Mouse (Mus musculus): ENCODE measurements at regions not wholly inside any gene's neighbourhood (a gene's known extent, or its start where the extent isn't known, plus 50 kb on each side); places are given as distances from the start of the nearest gene placed in this dataset.

DNA sequence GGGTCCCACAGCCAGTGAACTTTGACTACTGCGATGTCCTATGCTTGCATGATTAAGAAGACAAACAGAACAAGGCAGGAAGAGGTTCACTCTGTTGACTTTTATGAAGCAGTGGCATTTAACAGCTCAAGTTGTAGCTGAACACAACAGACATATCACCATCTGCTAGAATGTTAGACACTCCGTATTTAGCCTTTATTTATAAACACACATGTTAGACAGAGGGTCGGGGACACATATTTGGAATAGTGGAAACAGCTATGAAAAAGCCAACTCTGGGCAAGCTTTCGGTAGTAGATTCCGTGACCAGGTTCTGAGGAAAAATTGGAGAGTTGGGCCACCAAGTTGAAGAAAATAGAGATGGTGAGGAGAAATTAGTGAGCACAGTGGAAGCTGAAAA is 775.6 kb upstream of the Fam98a start:
- no peak for DNase-seq

DNA sequence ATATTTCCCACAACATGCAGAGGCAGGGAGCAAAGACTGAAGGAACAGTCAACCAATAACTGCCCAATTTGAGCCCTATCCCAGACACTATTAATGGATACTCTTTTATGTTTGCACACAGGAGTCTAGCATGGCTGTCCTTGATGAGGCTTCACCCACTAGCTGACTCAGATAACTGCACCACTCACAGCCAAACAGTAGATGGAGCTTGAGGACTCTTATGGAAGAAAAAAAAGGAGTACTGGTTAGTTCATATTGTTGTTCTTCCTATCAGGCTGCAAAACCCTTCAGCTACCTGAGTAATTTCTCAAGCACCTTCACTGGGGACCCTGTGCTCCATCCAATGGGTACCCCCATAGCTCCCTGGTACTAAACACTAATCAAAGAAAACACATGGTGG is 742.9 kb upstream of the Fam98a start:
- DNase-seq: peak; percentile 4
